Mouse (Mus musculus): ENCODE measurements at regions not wholly inside any gene's neighbourhood (a gene's known extent, or its start where the extent isn't known, plus 50 kb on each side); places are given as distances from the start of the nearest gene placed in this dataset.

DNA sequence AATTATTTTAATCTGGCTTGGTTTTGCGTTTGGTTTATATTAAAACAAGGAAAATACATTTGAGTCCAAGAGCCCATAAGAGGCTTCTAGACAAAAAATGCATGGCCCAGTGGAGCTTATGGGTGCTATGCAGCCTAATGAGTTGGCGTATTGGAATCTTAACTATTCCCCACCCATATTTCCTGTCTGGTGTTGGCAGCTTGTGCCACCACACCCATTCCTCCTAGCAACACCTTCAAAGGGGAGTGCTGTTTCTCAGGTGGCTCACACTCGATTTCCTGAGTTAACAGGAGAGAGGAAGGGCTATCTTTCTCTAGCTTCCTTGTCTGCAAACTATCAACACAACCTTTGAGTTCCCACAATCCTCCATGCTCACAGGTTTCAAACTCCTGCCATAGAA is 331.0 kb downstream of the Plk2 start:
- DNase-seq (ENCODE audit: low spot score in 2 of 2): no peak
- intact Hi-C loops (cut with DNase I): no loop called here

DNA sequence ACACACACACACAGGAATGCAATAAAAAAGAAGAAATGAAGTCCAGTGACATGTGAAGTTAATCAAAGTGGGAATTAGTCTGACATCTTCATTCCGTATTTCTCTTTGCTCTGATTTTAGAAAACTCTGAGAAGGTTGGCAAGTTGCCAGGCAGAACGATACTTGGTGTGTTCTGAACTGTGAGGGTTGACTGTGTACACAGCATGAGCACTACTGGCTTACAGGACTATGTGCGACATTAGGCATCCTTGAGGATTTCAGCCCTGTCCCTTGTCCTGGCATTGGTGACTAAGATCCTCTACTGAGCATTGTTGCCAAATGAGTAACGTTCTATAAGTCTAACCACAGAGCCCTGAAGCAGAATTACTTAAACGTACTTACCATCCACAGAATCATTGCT is 340.7 kb downstream of the Plk2 start:
- intact Hi-C loops (cut with DNase I): no loop called here
- DNase-seq (ENCODE audit: low spot score in 2 of 2): peak in 1 of 2 experiments; percentile 48

DNA sequence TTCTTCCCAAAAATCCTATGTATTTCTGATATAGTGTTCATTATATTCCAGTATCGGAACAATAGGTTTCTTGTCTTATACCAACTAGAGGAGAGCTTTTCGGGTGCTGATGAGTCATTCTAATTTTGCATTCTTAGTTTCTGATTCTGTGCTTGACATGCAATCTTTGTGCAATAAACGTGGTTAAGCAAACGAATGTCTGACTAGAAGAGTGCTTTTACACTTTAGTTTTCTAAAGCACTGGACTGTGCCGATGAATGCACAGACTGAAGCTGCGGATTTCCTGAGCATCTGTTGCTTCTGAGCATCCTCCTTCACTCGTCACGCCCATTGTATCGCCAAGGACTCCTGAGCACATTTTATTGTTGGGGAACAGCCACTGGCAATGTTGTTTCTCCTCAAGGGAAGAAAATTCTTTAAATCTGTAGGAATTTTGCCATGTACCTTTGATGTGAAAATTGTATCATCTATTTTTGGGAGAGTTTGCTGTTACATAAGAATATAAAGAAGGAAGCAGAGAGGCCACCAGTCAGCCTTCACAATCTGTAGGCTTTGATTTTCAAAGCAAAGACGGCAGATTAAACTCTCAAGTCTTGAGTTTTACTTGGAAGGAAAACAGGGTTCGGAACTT is 346.8 kb downstream of the Plk2 start:
- intact Hi-C loops (cut with DNase I): no loop called here
- DNase-seq (ENCODE audit: low spot score in 2 of 2): peak; percentile 17 to 47

DNA sequence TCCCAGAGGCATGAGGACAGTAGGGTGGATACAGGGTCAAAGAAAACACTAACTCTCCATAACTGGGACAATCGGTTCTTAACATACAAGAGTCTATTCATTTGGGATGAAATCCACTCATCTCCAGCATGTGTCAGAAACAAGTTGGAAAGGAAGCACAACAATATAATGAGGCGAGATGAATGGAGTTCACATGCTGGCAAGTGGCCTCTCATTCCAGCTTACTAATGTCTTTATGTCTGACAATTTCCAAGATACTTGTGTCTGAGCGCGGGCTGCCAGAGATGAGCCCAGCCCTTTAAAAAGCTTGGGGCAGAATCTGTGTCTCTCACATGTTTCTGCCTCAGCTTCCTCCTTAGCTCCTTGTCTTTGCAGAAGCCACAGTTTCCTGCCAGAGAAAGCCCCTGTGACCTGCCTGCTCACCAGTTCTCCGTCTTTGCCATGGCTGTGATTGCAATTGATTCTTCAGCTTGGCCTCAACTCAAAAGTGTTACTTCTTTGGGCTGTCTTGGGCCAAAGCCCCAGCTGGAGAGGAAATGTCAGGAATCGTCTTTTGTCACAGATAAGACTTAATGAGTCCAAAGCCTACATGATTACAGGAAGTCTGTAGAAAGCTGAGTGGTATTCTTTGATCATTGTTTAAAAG is 352.5 kb downstream of the Plk2 start:
- DNase-seq (ENCODE audit: low spot score in 2 of 2): no peak
- intact Hi-C loops (cut with DNase I): no loop called here

DNA sequence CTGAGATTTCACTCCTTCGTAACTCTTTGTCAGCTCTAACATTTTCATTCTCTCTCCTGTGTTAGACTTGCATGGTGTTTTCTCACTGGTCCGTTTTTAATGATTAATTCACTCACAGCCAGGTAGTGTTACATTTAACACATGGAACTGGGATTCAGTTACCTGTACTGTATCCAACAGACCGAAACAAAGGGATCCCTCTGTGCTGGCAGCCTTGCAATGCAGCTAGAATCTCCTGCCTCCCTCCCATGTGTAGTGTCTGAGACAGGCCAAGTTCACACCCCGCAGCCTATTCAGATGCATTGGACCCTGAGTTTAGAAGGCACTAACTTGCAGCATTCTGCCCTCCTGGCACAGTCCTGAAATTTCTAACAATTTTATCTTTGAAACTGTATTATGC is 357.9 kb downstream of the Plk2 start:
- intact Hi-C loops (cut with DNase I): no loop called here
- DNase-seq (ENCODE audit: low spot score in 2 of 2): no peak

DNA sequence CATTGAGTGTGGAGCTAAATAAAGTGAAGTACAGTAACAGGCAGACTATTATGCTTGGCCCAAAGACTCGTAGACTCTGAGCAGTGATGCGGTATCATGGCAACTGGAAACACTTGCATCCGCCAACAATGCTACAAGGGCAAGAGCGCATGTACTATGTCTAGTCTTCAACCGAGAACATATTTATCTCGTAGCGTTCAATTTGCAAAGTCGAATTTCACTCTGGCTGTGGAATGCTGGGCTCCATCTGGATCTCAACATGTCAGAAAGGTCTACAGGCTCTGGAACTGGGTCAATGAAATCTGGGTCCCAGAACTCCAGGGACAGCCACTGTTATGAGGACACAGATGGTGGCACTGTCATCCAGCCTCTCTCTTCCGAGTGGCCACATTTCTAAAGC is 359.7 kb downstream of the Plk2 start:
- DNase-seq (ENCODE audit: low spot score in 2 of 2): peak; percentile 17 to 44
- intact Hi-C loops (cut with DNase I): no loop called here

DNA sequence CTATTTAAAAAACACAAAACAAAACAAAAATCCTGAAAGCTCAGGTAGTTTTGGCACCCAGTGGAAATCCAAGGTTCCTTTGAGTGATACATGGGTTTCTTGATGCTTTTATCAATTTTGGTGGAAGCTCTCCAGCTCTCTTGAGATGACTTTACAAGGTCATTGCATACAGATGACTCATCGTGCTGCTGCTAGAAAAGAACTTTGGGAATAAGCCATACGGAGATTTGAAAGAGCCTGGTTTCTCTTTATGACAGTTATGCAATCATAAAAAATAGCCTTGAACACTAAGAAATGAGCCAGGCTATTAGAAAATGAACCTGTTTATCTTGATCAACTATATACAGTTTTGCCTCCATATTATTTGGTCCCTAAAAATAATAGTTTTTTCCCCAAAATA is 362.0 kb downstream of the Plk2 start:
- DNase-seq (ENCODE audit: low spot score in 2 of 2): no peak
- intact Hi-C loops (cut with DNase I): no loop called here

DNA sequence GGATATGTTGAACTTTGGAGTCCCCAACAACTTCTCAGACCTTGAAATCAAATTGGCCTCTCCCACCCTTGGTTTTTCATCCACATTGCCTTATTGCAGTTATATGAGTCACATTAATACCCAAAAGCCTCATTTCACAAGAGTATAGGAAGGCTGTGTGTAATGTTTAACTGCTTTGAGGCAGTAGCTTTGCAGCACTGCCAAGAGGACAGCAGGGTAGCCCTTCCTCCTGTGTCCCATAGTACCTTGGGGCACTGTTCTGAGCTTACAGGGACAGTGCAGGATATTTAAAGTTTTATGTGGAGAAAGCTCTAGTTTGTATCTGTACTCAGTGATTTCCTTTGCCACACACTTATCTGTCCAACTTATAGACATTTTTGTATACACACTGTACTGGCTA is 374.4 kb downstream of the Plk2 start:
- intact Hi-C loops (cut with DNase I): no loop called here
- no peak for DNase-seq (ENCODE audit: low spot score in 2 of 2)

DNA sequence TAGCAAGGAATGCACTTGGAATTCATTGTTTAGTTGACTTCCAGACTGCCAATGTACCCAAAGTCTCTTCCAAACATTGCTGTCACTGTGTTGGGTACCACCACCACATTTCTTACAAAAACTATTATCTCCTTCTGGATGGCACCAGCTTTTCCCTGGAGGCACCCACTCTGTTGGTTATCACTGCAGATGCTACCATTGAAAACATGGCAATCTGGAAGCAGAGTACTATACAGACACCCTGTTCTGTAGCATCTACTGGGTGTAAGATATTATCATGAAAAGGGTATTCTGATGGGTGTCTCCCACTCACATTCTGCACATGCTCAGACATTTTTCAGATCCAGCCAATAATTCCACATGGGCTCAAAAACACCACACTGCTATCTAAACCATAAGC is 380.4 kb downstream of the Plk2 start:
- intact Hi-C loops (cut with DNase I): no loop called here
- no peak for DNase-seq (ENCODE audit: low spot score in 2 of 2)

DNA sequence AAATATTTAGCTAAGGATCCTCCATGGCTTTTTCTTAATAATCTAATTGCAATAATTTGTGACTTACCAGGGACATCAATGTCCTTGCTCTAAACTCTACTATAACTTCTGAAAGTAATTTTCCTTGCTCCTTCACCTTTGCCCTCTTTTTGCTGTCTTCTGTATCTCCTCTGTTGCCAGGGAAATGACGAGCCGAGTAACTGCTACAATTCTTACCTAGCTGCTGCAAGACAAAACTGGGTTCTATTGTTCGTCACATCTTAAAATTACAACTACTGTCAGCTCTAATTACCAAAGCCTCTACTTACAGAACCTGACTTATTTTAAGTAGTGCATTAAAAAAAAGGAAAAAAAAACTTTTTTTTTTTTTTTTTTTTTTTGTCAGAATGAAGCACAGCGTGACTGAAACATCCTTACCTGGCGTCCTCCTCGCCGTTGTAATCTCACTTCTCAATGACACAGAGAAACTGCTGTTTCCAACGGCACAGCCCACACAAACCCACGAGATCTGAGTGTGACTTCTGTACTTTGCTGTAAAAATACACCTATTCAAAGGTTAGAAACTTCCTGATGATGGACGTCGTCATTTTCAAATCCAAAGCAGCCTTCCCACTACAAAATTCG is 389.4 kb downstream of the Plk2 start:
- DNase-seq (ENCODE audit: low spot score in 2 of 2): peak; percentile 18 to 37

DNA sequence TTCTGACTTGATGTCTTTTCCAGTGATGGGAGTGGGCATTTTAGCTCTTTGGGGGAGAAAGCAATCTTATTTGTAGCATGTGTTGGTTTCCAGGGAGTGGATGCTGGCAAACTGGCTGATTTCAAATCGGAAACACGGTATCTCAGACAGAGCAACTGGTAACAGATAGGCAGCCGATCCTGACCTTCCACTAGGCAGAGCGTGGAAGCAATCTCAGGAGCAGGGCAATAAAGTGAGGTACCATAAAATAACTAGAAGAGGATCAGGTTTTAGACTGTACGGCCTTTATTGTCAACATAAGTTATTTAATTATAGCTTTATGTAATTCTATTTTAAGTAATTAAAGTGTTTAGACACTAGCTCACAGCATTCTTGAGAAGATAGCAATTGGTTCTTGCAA is 390.0 kb downstream of the Plk2 start:
- DNase-seq (ENCODE audit: low spot score in 2 of 2): no peak
- intact Hi-C loops (cut with DNase I): no loop called here

More for the DNA sequence above, 389.4 kb downstream of the Plk2 start:
- intact Hi-C loops (cut with DNase I): no loop called here

DNA sequence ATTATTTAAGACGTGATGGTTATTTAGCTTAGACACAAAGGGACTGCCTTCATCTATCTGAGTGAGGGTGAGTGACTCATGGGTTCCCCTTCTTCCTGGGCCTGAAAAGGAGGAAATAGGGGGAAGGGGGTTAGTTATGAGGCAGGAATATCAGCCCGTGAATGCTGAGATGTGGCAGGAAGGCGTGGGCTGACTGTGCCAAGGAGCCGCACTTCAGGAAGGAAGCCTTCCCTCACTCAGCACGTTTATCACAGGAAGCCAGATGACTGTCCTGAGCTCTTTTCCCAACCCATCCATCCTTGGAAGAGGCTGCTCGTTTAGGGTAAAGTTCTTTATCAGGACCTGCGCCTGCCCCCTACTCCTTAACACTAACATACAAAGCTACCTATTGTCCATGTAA is 403.5 kb downstream of the Plk2 start:
- DNase-seq (ENCODE audit: low spot score in 2 of 2): no peak
- intact Hi-C loops (cut with DNase I): no loop called here

DNA sequence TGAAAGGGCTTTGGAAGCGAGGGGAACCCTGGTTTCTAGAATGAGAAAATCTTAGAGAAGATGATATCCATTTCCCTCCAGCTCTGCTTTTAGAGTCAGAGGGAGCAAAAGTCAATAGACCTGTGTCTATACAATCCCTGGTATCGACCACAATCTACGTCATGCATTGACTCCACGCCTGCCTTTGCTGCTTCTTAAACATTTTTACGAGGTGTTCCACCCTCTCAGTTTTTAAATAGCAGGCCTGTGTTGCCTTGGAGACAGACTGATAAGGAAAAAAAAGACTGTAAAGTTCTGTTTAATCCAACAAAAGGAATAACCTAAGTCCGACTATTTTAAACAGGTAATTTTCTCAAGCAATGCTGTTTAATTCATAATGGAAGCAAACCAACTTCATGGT is 408.0 kb downstream of the Plk2 start:
- DNase-seq (ENCODE audit: low spot score in 2 of 2): no peak
- intact Hi-C loops (cut with DNase I): no loop called here

DNA sequence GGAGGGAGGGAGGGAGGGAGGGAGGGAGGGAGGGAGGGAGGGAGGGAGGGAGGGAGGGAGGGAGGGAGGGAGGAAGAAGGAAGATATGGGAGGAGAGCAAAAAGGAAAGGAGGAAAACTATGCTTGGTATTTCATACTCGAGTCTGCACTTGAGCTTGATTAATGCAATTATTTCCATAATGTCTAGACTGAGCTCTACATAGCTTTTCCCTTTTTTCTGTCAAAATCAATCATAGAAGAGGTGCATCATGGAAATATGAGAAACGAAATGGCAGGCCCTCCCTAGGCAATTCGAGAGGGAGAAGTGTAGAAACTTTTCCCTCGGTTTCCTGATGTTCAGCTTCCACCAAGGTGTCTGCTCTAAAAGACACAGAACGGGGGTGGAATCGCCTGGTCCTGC is 417.6 kb downstream of the Plk2 start:
- intact Hi-C loops (cut with DNase I): no loop called here
- no peak for DNase-seq (ENCODE audit: low spot score in 2 of 2)

DNA sequence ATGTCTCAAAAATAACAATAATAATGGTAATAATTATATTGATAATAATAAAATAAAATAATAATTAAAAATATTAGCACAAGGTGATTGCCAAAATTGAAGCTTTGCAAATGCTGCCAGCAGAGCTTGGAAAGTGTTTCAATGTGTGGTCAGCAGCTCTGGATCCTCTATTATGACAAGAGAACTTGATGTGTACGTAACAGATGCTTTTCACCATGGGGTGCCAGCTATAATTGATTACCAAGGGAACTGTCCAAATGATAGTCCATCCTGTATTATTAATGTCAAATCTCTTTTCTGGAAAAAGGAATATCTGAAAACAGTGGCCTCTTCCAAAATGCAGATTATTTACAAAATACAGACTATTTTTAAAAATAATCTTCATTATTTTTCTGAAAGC is 419.2 kb downstream of the Plk2 start:
- no peak for DNase-seq (ENCODE audit: low spot score in 2 of 2)
- intact Hi-C loops (cut with DNase I): no loop called here

DNA sequence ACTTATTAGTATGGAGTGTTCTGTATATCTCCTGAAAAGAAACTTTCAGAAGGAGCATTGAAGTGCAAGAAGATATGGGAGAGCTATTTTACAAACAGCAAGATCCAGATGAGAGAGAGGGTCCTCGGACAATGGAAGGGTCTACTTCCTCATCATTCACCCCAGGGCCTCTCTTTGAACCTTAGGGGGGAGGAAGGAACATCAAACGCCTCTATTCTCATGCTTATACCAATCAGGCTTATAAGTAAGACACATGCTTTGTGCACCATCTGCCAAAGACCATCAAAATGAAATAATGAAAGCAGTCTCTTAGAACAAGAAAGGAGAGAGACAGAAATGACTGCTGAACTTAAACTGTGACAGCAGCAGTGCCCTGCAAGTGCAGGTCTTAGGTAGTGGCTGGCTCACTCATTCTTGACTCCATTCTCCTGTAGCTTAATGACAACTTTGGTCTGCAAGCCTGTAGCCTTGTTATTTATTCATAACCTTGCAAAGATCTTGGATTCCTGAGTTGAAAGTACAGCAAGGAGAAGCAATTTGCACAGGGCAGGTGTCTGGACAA is 424.5 kb downstream of the Plk2 start:
- intact Hi-C loops (cut with DNase I): no loop called here
- no peak for DNase-seq (ENCODE audit: low spot score in 2 of 2)

DNA sequence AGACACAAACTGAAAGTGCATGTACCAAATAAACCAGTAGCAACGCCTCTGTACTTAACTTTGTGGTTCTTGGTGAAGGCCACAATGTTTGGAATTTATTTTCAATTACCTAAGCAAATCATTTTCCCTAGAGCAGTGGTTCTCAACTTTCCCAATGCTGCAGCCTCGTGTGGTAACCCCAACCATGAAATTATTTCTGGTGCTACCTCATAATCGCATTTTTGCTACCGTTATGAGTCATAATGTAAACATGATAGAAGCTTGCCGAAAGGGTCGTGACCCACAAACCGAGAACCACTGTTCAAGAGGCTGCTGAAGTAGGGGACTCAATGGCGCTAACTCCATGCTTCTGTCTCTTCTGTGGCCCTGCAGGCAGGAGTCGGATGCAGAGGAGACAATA is 429.9 kb upstream of the Actbl2 start:
- DNase-seq (ENCODE audit: low spot score in 2 of 2): no peak
- intact Hi-C loops (cut with DNase I): no loop called here

DNA sequence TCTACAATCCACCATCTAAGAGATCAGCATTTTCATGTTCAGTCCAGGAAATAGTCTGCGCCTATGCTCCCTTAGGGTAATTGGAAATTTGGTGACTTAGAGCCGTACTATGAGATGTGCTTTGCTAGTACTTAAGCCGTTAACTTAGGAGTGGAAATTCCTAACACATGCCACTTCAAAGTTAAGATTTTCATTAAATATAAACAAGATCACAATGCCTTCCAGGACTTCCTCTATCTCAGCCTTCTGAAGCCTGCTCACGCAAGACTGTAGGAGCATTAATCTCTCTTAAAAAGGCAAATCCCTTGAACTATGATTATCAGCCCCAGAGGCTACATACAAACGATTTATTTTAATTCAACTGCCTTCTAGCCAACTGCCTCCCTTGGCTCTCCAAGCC is 422.4 kb upstream of the Actbl2 start:
- intact Hi-C loops (cut with DNase I): no loop called here
- no peak for DNase-seq (ENCODE audit: low spot score in 2 of 2)

DNA sequence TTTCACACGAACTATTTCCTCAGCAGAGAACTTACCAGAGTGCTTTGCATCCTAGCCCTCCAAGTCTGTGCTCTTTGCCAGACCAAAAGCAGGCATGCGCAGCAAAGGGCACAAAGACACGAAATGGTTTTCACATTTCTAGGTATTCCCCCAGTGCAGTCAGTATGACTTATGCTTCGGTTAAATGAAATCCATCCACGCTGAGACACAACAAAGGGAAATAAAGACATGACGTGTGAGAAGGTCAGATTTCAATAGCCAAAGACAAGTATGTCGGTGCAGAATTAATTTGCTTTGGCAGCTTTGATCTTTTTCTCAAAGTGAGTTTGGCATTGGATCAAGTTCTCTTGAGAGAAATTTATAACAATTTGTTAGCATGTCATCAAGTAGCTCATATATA is 417.9 kb upstream of the Actbl2 start:
- intact Hi-C loops (cut with DNase I): no loop called here
- no peak for DNase-seq (ENCODE audit: low spot score in 2 of 2)

DNA sequence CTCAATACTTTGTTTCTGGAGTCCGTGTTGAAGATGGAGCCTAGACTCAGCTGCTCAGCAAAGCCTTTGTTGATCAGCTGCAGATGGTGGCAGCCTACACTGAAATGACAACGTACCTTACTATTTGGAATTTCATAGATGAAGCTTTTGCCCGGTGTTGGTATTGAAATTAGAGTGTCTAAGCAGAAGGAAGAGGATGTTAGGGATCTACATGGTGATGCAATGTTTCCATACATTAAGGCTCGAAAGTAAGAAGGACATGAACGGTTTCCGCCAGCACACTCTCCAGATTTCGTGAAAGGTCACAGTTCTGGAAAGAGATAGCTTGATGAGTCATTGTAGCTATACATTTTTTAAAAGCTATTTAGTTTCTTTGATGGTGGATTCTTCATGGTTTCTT is 412.9 kb upstream of the Actbl2 start:
- peak in 1 of 2 experiments; percentile 26 for DNase-seq (ENCODE audit: low spot score in 2 of 2)
- intact Hi-C loops (cut with DNase I): no loop called here

DNA sequence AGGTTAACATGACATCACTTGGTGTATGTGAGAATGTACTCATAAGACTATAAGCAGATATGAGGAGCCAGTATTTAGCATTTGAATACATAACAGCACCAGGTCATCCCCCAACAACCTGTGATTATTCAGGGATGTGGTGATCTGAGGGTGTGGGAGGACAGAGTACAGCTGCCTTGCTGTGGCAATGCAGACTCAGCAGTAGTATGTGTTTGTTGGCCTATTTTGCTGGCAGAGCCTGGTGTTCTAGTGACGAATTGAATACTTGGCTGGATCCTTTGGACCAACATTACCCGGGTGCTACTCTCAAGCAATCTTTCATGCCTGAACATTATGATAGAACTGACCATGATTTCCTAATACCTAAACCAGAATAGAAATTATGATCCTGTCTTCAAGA is 409.1 kb upstream of the Actbl2 start:
- no peak for DNase-seq (ENCODE audit: low spot score in 2 of 2)
- intact Hi-C loops (cut with DNase I): no loop called here

Data from left cerebral cortex, postnatal 14 days (tissue).